Mouse (Mus musculus) limb, embryonic 11.5 days (tissue): Measurements from ENCODE around the gene Enox1. TPM values are rescaled to one million over a fixed set of nuclear protein-coding genes. Genes with fewer than 3 reads are reported as not detected.
A peak's percentile ranks its signal among the peaks of the same experiment; 100 is the strongest.

Experiments
- ATAC-seq: fragments of 200-750 bp; cut with Nextera tagmentation; 2 replicates; pipeline ENCODE4 v1.8.0; 2017; ENCODE audit warnings: low read depth; ENCODE audit not compliant: insufficient number of reproducible peaks, low FRiP score, low TSS enrichment
- DNase-seq: peaks from one replicate; pipeline ENCODE4 v3.0.0-alpha.2; 2015; ENCODE audit warnings: low spot score
- H3K27ac ChIP-seq: fragments of 300-500 bp; sonication (generic); replicated peaks from 2 replicates; pipeline ENCODE4 v1.5.1; 2014; ENCODE audit warnings: low read depth, mild to moderate bottlenecking, low read length
- H3K27me3 ChIP-seq: fragments of 300-500 bp; sonication (generic); 2 replicates; pipeline ENCODE4 v1.6.1; 2014; ENCODE audit warnings: mild to moderate bottlenecking, low read length, mixed read lengths; ENCODE audit not compliant: control insufficient read depth, insufficient read depth
- H3K36me3 ChIP-seq: fragments of 300-500 bp; sonication (generic); 2 replicates; pipeline ENCODE4 v1.6.1; 2014; ENCODE audit warnings: mild to moderate bottlenecking, low read length, moderate library complexity, mixed read lengths; ENCODE audit not compliant: control insufficient read depth, insufficient read depth
- H3K4me1 ChIP-seq: fragments of 300-500 bp; sonication (generic); 2 replicates; pipeline ENCODE4 v1.6.1; 2014; ENCODE audit warnings: low read length, mixed read lengths; ENCODE audit not compliant: control insufficient read depth, insufficient read depth
- H3K4me2 ChIP-seq: fragments of 300-500 bp; sonication (generic); 2 replicates; pipeline ENCODE4 v1.6.1; 2014; ENCODE audit warnings: low read depth, mild to moderate bottlenecking, moderate library complexity; ENCODE audit not compliant: severe bottlenecking
- H3K4me3 ChIP-seq: fragments of 300-500 bp; sonication (generic); 2 replicates; pipeline ENCODE4 v1.5.1; 2014; ENCODE audit warnings: low read depth, low read length
- H3K9ac ChIP-seq: fragments of 300-500 bp; sonication (generic); 2 replicates; pipeline ENCODE4 v1.6.1; 2014; ENCODE audit warnings: mild to moderate bottlenecking, low read length
- H3K9me3 ChIP-seq: fragments of 300-500 bp; sonication (generic); 2 replicates; pipeline ENCODE4 v1.6.1; 2016; ENCODE audit warnings: low read length; ENCODE audit not compliant: control insufficient read depth
- WGBS: fragments of 180-500 bp; shearing (Covaris S2); extraction: QIAGEN DNeasy Blood & Tissue Kit; methylation state at CpG from one replicate; pipeline ENCODE4 v1.1.7; 2014; 5-methylcytosine and 5-hydroxymethylcytosine counted together
- polyA plus RNA-seq: library from polyadenylated mRNA; unstranded; fragments of >200 nt; fragmentation: Nextera tagmentation; extraction: Ambion mirVana; gene quantifications from 2 replicates; pipeline ENCODE4 v1.2.1, GENCODE M21; 2014

The Enox1 gene
- polyA plus RNA-seq, 1 experiment from 2014 or later, result 5.6 TPM

- H3K36me3 ChIP-seq, result no peaks in the 10 kb centered on the region
- 66% methylated on average over 3 of the region's 3 CpGs for WGBS
Measured at GRCm38 (mm10) chr14:77373119-77373518, 216.6 kb downstream of the Enox1 start.

DNA sequence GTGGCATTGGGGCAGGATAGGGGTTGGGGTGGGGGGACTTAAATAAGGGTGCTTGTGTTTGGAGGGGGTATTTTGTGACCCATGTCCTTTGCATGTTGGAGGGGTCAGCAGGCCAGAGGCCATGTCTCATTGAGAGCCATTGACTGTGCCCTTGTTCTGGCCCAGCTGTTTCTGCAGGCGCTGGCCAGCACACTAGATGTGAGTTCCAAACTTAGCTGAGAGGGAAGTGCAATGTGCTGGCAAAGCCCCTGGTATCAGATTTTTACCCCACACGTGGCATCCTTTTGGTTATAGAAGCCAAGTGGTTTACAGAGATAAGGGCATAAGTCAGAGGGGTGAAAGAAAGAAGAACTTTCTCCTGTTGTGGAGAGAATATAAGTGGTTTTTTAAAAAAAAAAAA is 218.5 kb downstream of the Enox1 start:
- H3K27me3 ChIP-seq, result no peaks in the 10 kb centered on the region
- DNase-seq, result no peak
- WGBS, result 53% methylated on average over 2 of the region's 2 CpGs
- no peak overlapping the region for H3K4me3 ChIP-seq
- H3K9me3 ChIP-seq, result no peaks in the 10 kb centered on the region
- ATAC-seq, result no peak
- H3K27ac ChIP-seq, result no peak overlapping the region
- peaks cover 2% of the 10 kb centered on the region for H3K4me1 ChIP-seq
- no peak overlapping the region for H3K9ac ChIP-seq
- no peak overlapping the region for H3K4me2 ChIP-seq
- no peaks in the 10 kb centered on the region for H3K36me3 ChIP-seq

More at GRCm38 (mm10) chr14:77373119-77373518, 216.6 kb downstream of the Enox1 start:
- H3K4me1 ChIP-seq, result peaks cover 2% of the 10 kb centered on the region
- no peak overlapping the region for H3K4me3 ChIP-seq
- no peak overlapping the region for H3K4me2 ChIP-seq
- no peak for DNase-seq
- H3K9ac ChIP-seq, result no peak overlapping the region
- ATAC-seq, result no peak
- no peak overlapping the region for H3K27ac ChIP-seq
- H3K27me3 ChIP-seq, result no peaks in the 10 kb centered on the region
- no peaks in the 10 kb centered on the region for H3K9me3 ChIP-seq

- H3K27ac ChIP-seq, result no peak overlapping the region
- 38% methylated on average over 9 of the region's 9 CpGs for WGBS
- H3K36me3 ChIP-seq, result no peaks in the 10 kb centered on the region
- H3K4me2 ChIP-seq, result no peak overlapping the region
- no peak overlapping the region for H3K4me3 ChIP-seq
- ATAC-seq (no peak), DNase-seq (peak; percentile 23)
- no peaks in the 10 kb centered on the region for H3K27me3 ChIP-seq
- peaks cover 2% of the 10 kb centered on the region for H3K4me1 ChIP-seq
- H3K9ac ChIP-seq, result no peak overlapping the region
- H3K9me3 ChIP-seq, result no peaks in the 10 kb centered on the region
Measured at GRCm38 (mm10) chr14:77375618-77376017, 219.1 kb downstream of the Enox1 start.

DNA sequence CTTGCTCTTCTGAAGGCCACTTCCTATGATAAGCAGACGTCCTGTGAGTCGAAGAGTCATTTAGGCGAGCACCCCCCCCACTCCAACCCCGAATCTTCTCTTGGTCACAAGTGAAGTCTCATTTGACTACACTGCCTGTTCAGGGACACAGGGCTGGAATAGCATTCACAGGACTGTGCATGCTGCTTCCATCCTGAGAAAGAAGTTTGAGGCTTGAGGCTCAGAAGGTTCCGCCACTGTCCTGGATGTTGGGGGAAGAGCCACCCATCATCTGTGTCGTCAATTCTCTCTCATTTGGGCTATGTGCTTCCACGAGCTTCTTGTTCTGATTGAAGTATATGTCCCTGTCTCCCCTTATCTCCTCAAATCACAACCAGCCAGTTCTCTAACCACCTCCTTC is 220.2 kb downstream of the Enox1 start:
- peaks cover 8% of the 10 kb centered on the region for H3K4me1 ChIP-seq
- no peaks in the 10 kb centered on the region for H3K9me3 ChIP-seq
- no peak overlapping the region for H3K4me3 ChIP-seq
- no peak overlapping the region for H3K27ac ChIP-seq
- no peaks in the 10 kb centered on the region for H3K36me3 ChIP-seq
- peak; percentile 16 for DNase-seq
- no peak overlapping the region for H3K9ac ChIP-seq
- ATAC-seq, result no peak
- H3K27me3 ChIP-seq, result no peaks in the 10 kb centered on the region
- WGBS, result 73% methylated on average over 7 of the region's 7 CpGs
- H3K4me2 ChIP-seq, result no peak overlapping the region

- 28% methylated on average over 3 of the region's 3 CpGs for WGBS
- H3K4me2 ChIP-seq, result no peak overlapping the region
- no peaks in the 10 kb centered on the region for H3K27me3 ChIP-seq
- no peak for ATAC-seq
- H3K9ac ChIP-seq, result no peak overlapping the region
- H3K4me3 ChIP-seq, result no peak overlapping the region
- H3K4me1 ChIP-seq, result peaks cover 12% of the 10 kb centered on the region
- H3K27ac ChIP-seq, result no peak overlapping the region
- H3K9me3 ChIP-seq, result no peaks in the 10 kb centered on the region
- H3K36me3 ChIP-seq, result no peaks in the 10 kb centered on the region
- DNase-seq, result no peak
Measured at GRCm38 (mm10) chr14:77377439-77377838, 220.9 kb downstream of the Enox1 start.

GRCm38 (mm10) chr14:77377873-77378272 is 221.3 kb downstream of the Enox1 start:
- no peaks in the 10 kb centered on the region for H3K9me3 ChIP-seq
- peaks cover 12% of the 10 kb centered on the region for H3K4me1 ChIP-seq
- H3K27ac ChIP-seq, result no peak overlapping the region
- H3K27me3 ChIP-seq, result no peaks in the 10 kb centered on the region
- no peak overlapping the region for H3K4me2 ChIP-seq
- ATAC-seq (no peak), DNase-seq (peak; percentile 21)
- no peaks in the 10 kb centered on the region for H3K36me3 ChIP-seq
- no peak overlapping the region for H3K9ac ChIP-seq
- 40% methylated on average over 5 of the region's 5 CpGs for WGBS
- H3K4me3 ChIP-seq, result no peak overlapping the region

GRCm38 (mm10) chr14:77381532-77381931 is 225.0 kb downstream of the Enox1 start:
- Histone ChIP-seq H3K27me3 (no peaks in the 10 kb centered on the region), H3K36me3 (no peaks in the 10 kb centered on the region), H3K9me3 (no peaks in the 10 kb centered on the region), H3K4me1 (peaks cover 12% of the 10 kb centered on the region), H3K4me2 (no peak overlapping the region), H3K4me3 (no peak overlapping the region), H3K9ac (no peak overlapping the region), H3K27ac (no peak overlapping the region)
- DNase-seq, result peak; percentile 23
- ATAC-seq, result no peak
- WGBS, result 3% methylated on average over 2 of the region's 2 CpGs

DNA sequence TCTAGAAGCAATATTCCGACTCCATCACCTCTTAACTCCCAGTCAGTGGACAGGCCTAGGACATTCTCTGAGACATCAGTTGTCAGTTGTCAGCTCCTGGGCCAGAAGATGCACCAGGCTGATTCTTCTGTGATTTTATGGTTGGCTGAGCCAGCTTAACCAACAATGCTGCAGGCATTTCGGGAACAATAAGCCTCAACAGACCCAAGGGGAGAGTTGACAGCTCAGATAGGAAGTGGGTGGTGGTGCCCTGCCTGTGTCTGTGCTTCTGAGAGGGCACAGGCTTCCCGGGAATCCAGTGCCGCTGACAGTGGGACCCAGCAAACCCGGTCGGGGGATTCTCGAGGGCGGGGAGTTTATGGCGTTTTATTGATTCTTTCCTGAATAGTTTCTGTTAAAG is 229.1 kb downstream of the Enox1 start:
- Histone ChIP-seq H3K4me3 (no peak overlapping the region), H3K36me3 (no peaks in the 10 kb centered on the region), H3K27me3 (no peaks in the 10 kb centered on the region), H3K9me3 (no peaks in the 10 kb centered on the region), H3K4me2 (no peak overlapping the region), H3K27ac (no peak overlapping the region), H3K4me1 (peaks cover 10% of the 10 kb centered on the region), H3K9ac (no peak overlapping the region)
- DNase-seq (no peak), ATAC-seq (no peak)
- 68% methylated on average over 9 of the region's 9 CpGs for WGBS

DNA sequence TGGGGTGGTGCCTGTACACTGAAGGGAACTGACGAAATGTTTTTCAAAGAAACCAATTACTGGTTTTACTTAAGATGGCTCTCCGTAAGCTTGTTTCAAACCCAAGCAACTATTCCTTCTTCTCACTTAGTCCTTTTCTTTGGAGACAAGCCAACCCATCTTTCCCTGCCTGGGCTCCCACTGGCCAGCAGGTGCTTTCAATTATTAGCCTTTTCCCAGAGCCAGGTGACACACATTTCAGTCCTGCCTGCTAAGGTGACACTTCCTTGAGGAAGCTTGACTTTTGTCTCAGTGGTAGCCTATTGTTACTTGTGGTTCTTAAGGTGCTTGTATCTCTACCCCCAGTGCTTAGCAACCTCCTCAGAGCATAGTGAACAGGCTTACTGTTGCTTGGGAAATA is 231.3 kb downstream of the Enox1 start:
- no peak overlapping the region for H3K4me3 ChIP-seq
- H3K4me2 ChIP-seq, result no peak overlapping the region
- DNase-seq (no peak), ATAC-seq (no peak)
- H3K9me3 ChIP-seq, result no peaks in the 10 kb centered on the region
- no peak overlapping the region for H3K27ac ChIP-seq
- H3K4me1 ChIP-seq, result no peaks in the 10 kb centered on the region
- H3K27me3 ChIP-seq, result no peaks in the 10 kb centered on the region
- no peaks in the 10 kb centered on the region for H3K36me3 ChIP-seq
- H3K9ac ChIP-seq, result no peak overlapping the region
- 85% methylated on average over 2 of the region's 2 CpGs for WGBS
